In the genomic region with DNA sequence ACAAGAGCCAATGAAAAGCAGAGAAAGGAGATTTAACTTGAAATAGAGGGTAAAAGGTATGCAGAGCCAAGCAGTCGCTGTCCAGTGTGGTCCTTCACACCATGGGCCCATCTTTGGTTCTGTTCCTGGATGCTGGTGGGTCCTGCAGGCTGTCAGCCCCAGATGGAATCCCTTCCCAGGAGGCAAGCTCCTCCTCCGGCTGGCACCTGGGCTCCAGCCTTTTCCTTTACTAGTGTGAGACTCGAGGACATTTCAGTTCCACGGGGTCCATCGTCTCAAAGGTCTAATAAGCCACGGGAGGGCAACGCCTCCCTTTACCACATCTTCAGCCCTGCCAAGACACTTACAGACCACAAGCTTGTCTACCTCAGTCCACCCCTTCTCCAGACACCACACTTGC, we compare ENCODE assay signal across 16 mouse cellular contexts.
"Had no signal": no experiment of that assay in that cellular context is flagged by ENCODE, and none has a peak within 500 bp of the region (broad histone marks: within the 10 kb centered on the region; RNA-seq: fewer than 3 reads in every experiment).

No protein-coding gene starts in this region.

- DNase-seq: lung, adult 2 months; lung, postnatal 14 days; lung, postnatal 36 days; retina, postnatal 1 day; right cerebral cortex, adult 18-20 months; thymus, adult 2 months; thymus, postnatal 25 days; thymus, postnatal 4 days had no signal

- H3K4me1 ChIP-seq: midbrain, embryonic 13.5 days; midbrain, embryonic 15.5 days; neural tube, embryonic 12.5 days had no signal

- H3K9me3 ChIP-seq: lung, embryonic 15.5 days; megakaryocyte, embryonic 14.5 days; midbrain, embryonic 13.5 days; midbrain, embryonic 15.5 days; neural tube, embryonic 12.5 days; stomach, embryonic 15.5 days had no signal

- H3K27me3 ChIP-seq: lung, embryonic 15.5 days; megakaryocyte, embryonic 14.5 days; midbrain, embryonic 13.5 days; midbrain, embryonic 15.5 days; neural tube, embryonic 12.5 days; stomach, embryonic 15.5 days had no signal

- ATAC-seq: lung, postnatal 0 days; midbrain, embryonic 13.5 days; midbrain, embryonic 15.5 days had no signal

- H3K27ac ChIP-seq: lung, embryonic 15.5 days; midbrain, embryonic 13.5 days; midbrain, embryonic 15.5 days; neural tube, embryonic 12.5 days; stomach, embryonic 15.5 days; stomach, postnatal 0 days had no signal

- H3K4me3 ChIP-seq: lung, embryonic 15.5 days; megakaryocyte, embryonic 14.5 days; midbrain, embryonic 13.5 days; midbrain, embryonic 15.5 days; neural tube, embryonic 12.5 days; stomach, embryonic 15.5 days had no signal

- H3K36me3 ChIP-seq: lung, embryonic 15.5 days; midbrain, embryonic 13.5 days; midbrain, embryonic 15.5 days; neural tube, embryonic 12.5 days; stomach, embryonic 15.5 days had no signal
